Mouse (Mus musculus) C3H10T1/2 (cell line): Measurements from ENCODE around the gene Gm11397. TPM values are rescaled to one million over a fixed set of nuclear protein-coding genes. Genes with fewer than 3 reads are reported as not detected.

Source experiments
- polyA plus RNA-seq, 2 experiments: library from polyadenylated mRNA; unstranded; fragments of >200 nt; fragmentation: generic; extraction: Trizol; gene quantifications; one replicate each; pipeline ENCODE4 v1.2.1; 2012; ENCODE audit warnings: missing spikeins in 2 of 2

Gm11397 gene
- polyA plus RNA-seq = not detected

GRCm38 (mm10) chr13:33395461-33395860 lies at the start of gene Gm11397:
TSS of gene Gm11397 (plus strand) at chr13:33395761.

Other genes with a start within 250 kb of the Gm11397 start
- gene Serpinb9c, start 236.0 kb upstream of the Gm11397 start, polyA plus RNA-seq = not detected
- not detected for gene Serpinb9d, start 202.8 kb upstream of the Gm11397 start, polyA plus RNA-seq
- not detected for gene Serpinb9e, start 146.1 kb upstream of the Gm11397 start, polyA plus RNA-seq
- gene Serpinb9f, start 71.7 kb upstream of the Gm11397 start, polyA plus RNA-seq = not detected
- not detected for gene Serpinb9g, start 89.0 kb downstream of the Gm11397 start, polyA plus RNA-seq